Mouse (Mus musculus): Measurements from ENCODE around the gene Fbxo47. TPM values are rescaled to one million over a fixed set of nuclear protein-coding genes. Genes with fewer than 3 reads are reported as not detected.
"Not testable (repeated sequence)": the region's sequence is repeated elsewhere in the genome, so short reads cannot be mapped to it uniquely, and the experiment has no call there.

The Fbxo47 gene
- polyA plus RNA-seq, 1 experiment from 2014 or later = 0.95 TPM

DNA sequence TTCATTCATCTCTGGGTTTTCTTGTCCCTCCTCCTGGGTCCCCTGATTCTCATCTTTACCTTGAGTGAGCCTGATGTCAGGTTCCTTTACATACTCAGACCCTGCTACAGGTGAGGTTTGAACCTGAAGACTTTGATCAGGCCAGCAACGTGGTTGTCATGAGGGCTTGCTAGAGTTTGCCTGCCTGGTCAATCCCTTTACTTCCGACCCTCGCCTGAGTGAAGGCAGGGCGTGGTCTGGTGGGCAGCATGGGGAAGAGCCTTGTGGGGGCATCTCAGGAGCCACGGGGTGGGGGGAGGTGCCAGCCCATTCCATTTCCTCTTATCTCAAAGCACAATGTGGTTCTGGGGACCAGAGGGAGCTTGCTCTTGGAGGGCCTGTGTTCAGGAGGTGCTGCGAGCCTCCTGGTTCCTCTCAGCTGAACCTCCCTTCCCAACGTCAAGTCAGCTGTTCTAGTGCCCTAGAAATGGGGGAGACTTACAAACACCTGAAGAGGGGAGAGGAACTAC is 46.3 kb downstream of the Fbxo47 start:
- H3K36me3 ChIP-seq (ENCODE audit: insufficient read depth, low read length) = peaks cover 36% of the 10 kb centered on the region

DNA sequence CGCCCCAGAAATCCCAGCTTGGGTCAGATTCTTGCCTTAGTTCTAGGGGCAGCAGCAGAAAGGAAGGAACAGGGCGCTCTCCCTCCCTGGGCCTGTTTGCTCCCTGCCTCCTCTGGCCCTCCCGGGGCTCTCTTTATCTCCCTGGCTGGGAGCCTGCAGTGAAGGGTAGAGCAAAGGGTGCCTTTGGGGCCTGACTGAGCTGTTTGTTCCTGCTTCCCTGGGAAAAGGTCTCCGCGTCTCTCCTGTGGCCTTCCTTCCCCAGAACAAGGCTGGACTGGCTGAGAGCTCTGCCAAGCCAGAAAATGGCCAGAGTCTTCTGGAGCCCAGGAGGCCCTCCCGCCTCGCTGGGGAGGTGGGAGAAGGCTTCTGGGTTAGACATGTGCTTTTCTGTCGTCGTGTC is 46.9 kb downstream of the Fbxo47 start:
- not testable (repeated sequence) for H3K9ac ChIP-seq (ENCODE audit: low read depth, low read length); H3K4me1 ChIP-seq (replicated peaks; ENCODE audit: insufficient read depth, low read length); H3K9me3 ChIP-seq (replicated peaks; ENCODE audit: low read length); ATAC-seq (replicated peaks; ENCODE audit: low FRiP score, low read depth); H3K4me2 ChIP-seq (ENCODE audit: low read length); DNase-seq (ENCODE audit: low spot score); H3K27me3 ChIP-seq (ENCODE audit: insufficient read depth, low read length); H3K4me3 ChIP-seq (replicated peaks; ENCODE audit: low read depth, low read length); H3K27ac ChIP-seq
- H3K36me3 ChIP-seq (ENCODE audit: insufficient read depth, low read length) = peaks cover 36% of the 10 kb centered on the region
- WGBS = 87% methylated on average over 9 of the region's 9 CpGs

More for the DNA sequence above, 46.3 kb downstream of the Fbxo47 start:
- Histone ChIP-seq H3K27ac (no peak overlapping the region), H3K4me3 (replicated peaks; ENCODE audit: low read depth, low read length) (no peak overlapping the region), H3K4me1 (replicated peaks; ENCODE audit: insufficient read depth, low read length) (no peaks in the 10 kb centered on the region), H3K9me3 (replicated peaks; ENCODE audit: low read length) (no peaks in the 10 kb centered on the region), H3K9ac (ENCODE audit: low read depth, low read length) (no peak overlapping the region), H3K4me2 (ENCODE audit: low read length) (no peak overlapping the region), H3K27me3 (ENCODE audit: insufficient read depth, low read length) (no peaks in the 10 kb centered on the region)
- no peak for ATAC-seq (replicated peaks; ENCODE audit: low FRiP score, low read depth)
- TF ChIP-seq CTCF (IDR thresholded peaks at IDR 0.05; ENCODE audit: low read depth) = no peak
- DNase-seq (ENCODE audit: low spot score) = no peak
- WGBS = 80% methylated on average over 7 of the region's 7 CpGs

DNA sequence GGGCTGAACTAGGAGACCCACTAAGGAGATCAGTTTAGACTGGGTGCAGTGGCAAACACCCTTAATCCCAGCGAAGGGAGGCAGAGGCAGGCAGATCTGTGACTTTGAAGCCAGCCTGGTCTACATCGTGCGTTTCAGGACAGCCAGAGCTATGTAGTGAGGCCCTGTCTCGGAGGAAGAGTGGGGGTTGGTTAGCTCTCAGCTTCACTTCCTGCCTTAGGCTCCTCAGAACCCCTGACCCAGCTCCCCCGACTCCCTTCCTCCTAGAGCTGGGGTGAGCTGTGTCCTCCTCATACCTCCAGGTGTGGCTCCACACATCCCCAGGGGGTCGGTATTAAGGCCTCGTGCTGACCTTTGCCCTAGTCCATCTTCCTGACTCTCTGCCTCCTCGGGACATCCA is 47.4 kb downstream of the Fbxo47 start:
- ATAC-seq (replicated peaks; ENCODE audit: low FRiP score, low read depth) (no peak), DNase-seq (ENCODE audit: low spot score) (no peak)
- H3K27me3 ChIP-seq (ENCODE audit: insufficient read depth, low read length) = no peaks in the 10 kb centered on the region
- H3K9ac ChIP-seq (ENCODE audit: low read depth, low read length) = no peak overlapping the region
- no peak for TF ChIP-seq CTCF (IDR thresholded peaks at IDR 0.05; ENCODE audit: low read depth)
- H3K4me3 ChIP-seq (replicated peaks; ENCODE audit: low read depth, low read length) = no peak overlapping the region
- H3K9me3 ChIP-seq (replicated peaks; ENCODE audit: low read length) = no peaks in the 10 kb centered on the region
- 65% methylated on average over 8 of the region's 8 CpGs for WGBS
- peaks cover 36% of the 10 kb centered on the region for H3K36me3 ChIP-seq (ENCODE audit: insufficient read depth, low read length)
- H3K4me1 ChIP-seq (replicated peaks; ENCODE audit: insufficient read depth, low read length) = no peaks in the 10 kb centered on the region
- no peak overlapping the region for H3K27ac ChIP-seq
- H3K4me2 ChIP-seq (ENCODE audit: low read length) = no peak overlapping the region

GRCm38 (mm10) chr11:97833352-97833751 is 50.6 kb downstream of the Fbxo47 start:
- Histone ChIP-seq H3K27me3 (ENCODE audit: insufficient read depth, low read length) (no peaks in the 10 kb centered on the region), H3K4me1 (replicated peaks; ENCODE audit: insufficient read depth, low read length) (no peaks in the 10 kb centered on the region), H3K4me3 (replicated peaks; ENCODE audit: low read depth, low read length) (no peak overlapping the region), H3K9ac (ENCODE audit: low read depth, low read length) (no peak overlapping the region), H3K9me3 (replicated peaks; ENCODE audit: low read length) (no peaks in the 10 kb centered on the region), H3K27ac (no peak overlapping the region), H3K36me3 (ENCODE audit: insufficient read depth, low read length) (peaks cover 36% of the 10 kb centered on the region), H3K4me2 (ENCODE audit: low read length) (no peak overlapping the region)
- ATAC-seq (replicated peaks; ENCODE audit: low FRiP score, low read depth) (no peak), DNase-seq (ENCODE audit: low spot score) (no peak)
- no peak for TF ChIP-seq CTCF (IDR thresholded peaks at IDR 0.05; ENCODE audit: low read depth)
- whole genome bisulfite sequencing = 76% methylated on average over 15 of the region's 15 CpGs

GRCm38 (mm10) chr11:97832001-97832400 is 52.0 kb downstream of the Fbxo47 start:
- H3K9ac ChIP-seq (ENCODE audit: low read depth, low read length) = no peak overlapping the region
- DNase-seq (ENCODE audit: low spot score) (no peak), ATAC-seq (replicated peaks; ENCODE audit: low FRiP score, low read depth) (no peak)
- no peak overlapping the region for H3K27ac ChIP-seq
- TF ChIP-seq CTCF (IDR thresholded peaks at IDR 0.05; ENCODE audit: low read depth) = no peak
- no peak overlapping the region for H3K4me3 ChIP-seq (replicated peaks; ENCODE audit: low read depth, low read length)
- 57% methylated on average over 11 of the region's 11 CpGs for WGBS
- H3K4me1 ChIP-seq (replicated peaks; ENCODE audit: insufficient read depth, low read length) = no peaks in the 10 kb centered on the region
- H3K9me3 ChIP-seq (replicated peaks; ENCODE audit: low read length) = no peaks in the 10 kb centered on the region
- no peak overlapping the region for H3K4me2 ChIP-seq (ENCODE audit: low read length)
- no peaks in the 10 kb centered on the region for H3K27me3 ChIP-seq (ENCODE audit: insufficient read depth, low read length)
- H3K36me3 ChIP-seq (ENCODE audit: insufficient read depth, low read length) = peaks cover 41% of the 10 kb centered on the region

GRCm38 (mm10) chr11:97830501-97830900 is 53.5 kb downstream of the Fbxo47 start:
- DNase-seq (ENCODE audit: low spot score) = no peak
- Histone ChIP-seq H3K27me3 (ENCODE audit: insufficient read depth, low read length) (no peaks in the 10 kb centered on the region), H3K9ac (ENCODE audit: low read depth, low read length) (no peak overlapping the region), H3K36me3 (ENCODE audit: insufficient read depth, low read length) (peaks cover 41% of the 10 kb centered on the region), H3K4me1 (replicated peaks; ENCODE audit: insufficient read depth, low read length) (no peaks in the 10 kb centered on the region), H3K4me2 (ENCODE audit: low read length) (no peak overlapping the region), H3K27ac (no peak overlapping the region), H3K9me3 (replicated peaks; ENCODE audit: low read length) (no peaks in the 10 kb centered on the region), H3K4me3 (replicated peaks; ENCODE audit: low read depth, low read length) (no peak overlapping the region)
- ATAC-seq (replicated peaks; ENCODE audit: low FRiP score, low read depth) = no peak
- WGBS = 80% methylated on average over 6 of the region's 6 CpGs
- no peak for TF ChIP-seq CTCF (IDR thresholded peaks at IDR 0.05; ENCODE audit: low read depth)

DNA sequence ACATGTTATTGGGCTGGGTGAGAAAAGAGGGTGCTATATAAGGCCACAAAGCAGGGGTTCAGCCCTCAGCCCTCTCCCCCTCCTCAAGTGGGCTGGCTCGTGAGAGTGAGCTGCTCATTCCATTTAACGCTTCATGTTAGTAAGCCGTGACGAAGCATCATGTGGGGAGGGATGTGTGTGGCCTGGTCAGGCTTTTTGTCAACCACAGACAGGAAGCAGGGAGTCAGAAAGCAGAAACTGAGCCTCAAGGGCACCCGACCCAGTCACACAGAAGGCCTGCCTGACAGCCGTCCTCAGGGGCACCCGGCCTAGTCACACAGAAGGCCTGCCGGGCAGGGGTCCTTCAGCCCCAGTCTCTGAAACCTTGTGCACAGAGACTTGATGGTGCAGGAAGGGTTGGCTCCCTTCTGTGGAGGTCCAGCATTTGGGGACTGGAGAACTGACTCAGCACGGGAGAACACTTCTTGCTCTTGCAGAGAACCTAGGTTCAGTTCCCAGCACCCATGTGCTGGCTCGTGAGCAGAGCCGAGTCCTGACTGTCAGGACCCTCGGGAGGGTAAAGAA is 54.0 kb downstream of the Fbxo47 start:
- H3K27ac ChIP-seq = no peak overlapping the region
- ATAC-seq (replicated peaks; ENCODE audit: low FRiP score, low read depth) (no peak), DNase-seq (ENCODE audit: low spot score) (no peak)
- H3K36me3 ChIP-seq (ENCODE audit: insufficient read depth, low read length) = peaks cover 43% of the 10 kb centered on the region
- no peaks in the 10 kb centered on the region for H3K9me3 ChIP-seq (replicated peaks; ENCODE audit: low read length)
- H3K27me3 ChIP-seq (ENCODE audit: insufficient read depth, low read length) = no peaks in the 10 kb centered on the region
- 79% methylated on average over 12 of the region's 12 CpGs for WGBS
- H3K4me2 ChIP-seq (ENCODE audit: low read length) = no peak overlapping the region
- H3K4me1 ChIP-seq (replicated peaks; ENCODE audit: insufficient read depth, low read length) = no peaks in the 10 kb centered on the region
- no peak for TF ChIP-seq CTCF (IDR thresholded peaks at IDR 0.05; ENCODE audit: low read depth)
- H3K9ac ChIP-seq (ENCODE audit: low read depth, low read length) = no peak overlapping the region
- H3K4me3 ChIP-seq (replicated peaks; ENCODE audit: low read depth, low read length) = no peak overlapping the region
